Mouse (Mus musculus): ENCODE data around the gene 2310046K23Rik.

DNA sequence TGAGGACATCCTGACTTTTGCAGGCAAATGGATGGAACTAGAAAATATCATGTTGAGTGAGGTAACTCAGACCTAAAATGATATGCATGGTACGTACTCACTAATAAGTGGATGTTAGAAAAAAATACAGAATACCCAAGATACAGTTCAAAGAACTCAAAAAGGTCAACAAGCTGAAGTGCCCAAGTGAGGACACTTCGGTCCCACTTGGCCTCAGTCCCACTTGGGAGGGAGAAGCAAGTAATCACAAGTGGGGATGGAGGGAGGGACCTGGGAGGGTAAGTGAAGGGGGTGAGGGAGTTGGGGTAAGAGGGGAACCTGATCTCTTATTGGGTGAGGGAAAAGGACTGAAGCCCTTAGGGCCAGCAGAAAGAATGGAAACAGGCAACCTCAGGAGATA lies 34.4 kb upstream of the 2310046K23Rik start:
- TF ChIP-seq CTCF (IDR thresholded peaks at IDR 0.05; ENCODE audit: low read depth): no peak
- no peak for TF ChIP-seq EP300 (IDR thresholded peaks at IDR 0.05; ENCODE audit: low read depth)
